Mouse (Mus musculus) cerebellum, adult 11-12 months (tissue): ENCODE data around the gene St3gal5.
A peak's percentile ranks its signal among the peaks of the same experiment; 100 is the strongest.

Experiments
- DNase-seq: peaks from one replicate; pipeline ENCODE4 v3.0.0; 2022

St3gal5 gene

DNA sequence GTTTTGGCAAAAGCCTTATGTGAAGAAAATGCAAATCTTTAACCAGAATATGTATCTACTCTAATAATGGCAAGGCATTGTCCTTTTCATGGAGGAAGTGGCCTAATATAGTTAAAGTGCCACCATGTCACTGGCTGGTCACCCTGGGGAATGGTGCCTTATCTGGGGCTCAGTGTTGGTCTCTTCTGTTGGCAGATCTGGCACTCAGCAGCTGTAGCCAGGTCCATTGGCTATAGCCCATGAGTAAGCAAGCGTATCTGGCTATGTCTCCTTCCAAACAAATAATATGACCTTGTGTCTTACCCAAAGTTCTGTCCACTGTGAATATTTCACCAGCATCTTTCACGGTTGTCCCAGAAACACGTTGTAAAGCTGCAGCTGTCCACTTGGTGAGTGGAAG lies 74.0 kb downstream of the St3gal5 start:
- DNase-seq = no peak

DNA sequence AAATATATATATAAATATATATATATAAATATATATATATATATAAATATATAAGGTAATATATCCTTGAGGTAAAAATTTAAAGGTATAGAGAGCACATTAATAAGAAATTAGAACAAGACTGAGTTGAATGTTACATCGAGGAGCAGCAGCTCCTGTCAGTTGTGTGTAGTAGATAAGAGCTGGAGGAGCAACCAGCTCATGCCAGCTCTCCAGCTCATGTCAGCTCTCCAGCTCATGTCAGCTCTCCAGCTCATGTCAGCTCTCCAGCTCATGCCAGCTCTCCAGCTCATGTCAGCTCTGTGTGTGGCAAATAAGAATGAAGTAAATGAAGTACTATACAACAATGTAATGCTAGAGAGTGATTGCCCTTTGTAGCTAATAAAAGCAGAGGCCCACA lies 76.0 kb downstream of the St3gal5 start:
- no peak for DNase-seq

DNA sequence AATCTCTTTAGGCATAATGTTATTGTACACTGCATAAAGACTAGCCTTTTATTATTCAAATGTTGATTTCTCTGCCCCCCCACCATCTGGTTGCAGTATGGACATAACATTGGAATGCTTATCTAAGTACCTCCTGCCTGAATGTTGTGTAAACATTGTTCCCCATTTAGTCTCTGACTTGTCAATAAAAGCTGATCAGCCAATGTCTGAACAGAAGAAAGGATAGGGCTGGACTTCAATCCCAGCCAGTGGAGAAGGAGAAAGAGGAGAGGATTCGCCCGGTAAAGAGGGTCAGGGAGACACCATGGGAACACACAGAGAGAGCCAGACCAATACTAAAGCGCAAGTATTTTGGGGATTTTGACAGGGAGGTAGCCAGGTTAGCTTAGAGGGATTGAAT lies 78.0 kb downstream of the St3gal5 start:
- DNase-seq = no peak

DNA sequence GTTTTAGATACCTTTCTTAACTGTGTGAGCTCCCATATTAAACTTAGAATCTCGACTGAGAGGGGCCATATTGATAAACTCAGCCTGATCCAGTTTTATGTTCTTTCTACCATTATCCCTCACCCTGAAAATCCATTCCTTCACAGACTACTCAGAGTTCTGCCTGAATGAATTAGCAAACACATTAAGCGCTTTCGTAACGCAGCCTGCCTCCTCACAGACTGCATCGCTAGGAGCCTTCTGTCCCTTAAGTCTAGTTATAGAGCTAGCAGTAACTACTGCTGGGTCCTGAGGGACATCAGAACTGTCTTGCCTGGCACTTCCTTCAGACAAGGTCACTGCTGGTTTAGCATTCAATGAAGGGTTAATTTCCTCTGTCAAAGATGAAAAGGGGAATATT lies 78.6 kb downstream of the St3gal5 start:
- DNase-seq = no peak

DNA sequence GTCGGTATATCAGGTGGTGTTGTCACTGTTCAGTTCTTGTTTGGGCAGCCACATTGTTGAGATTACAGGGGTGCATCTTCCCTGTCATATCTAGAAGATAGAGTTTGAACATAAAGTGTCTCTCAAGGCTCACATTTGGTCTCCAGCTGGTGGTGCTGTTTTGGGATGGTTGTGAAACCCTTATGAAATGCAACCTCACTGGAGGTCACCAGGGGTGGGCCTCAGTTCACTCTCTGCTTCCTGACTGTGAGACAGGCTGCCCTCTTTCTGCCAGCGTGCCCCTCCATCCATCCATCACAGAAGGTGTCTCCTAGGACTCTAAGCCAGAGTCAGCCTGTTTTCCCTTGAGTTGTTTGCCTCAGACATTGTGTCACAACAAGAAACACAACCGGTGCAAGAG lies 80.0 kb downstream of the St3gal5 start:
- no peak for DNase-seq

DNA sequence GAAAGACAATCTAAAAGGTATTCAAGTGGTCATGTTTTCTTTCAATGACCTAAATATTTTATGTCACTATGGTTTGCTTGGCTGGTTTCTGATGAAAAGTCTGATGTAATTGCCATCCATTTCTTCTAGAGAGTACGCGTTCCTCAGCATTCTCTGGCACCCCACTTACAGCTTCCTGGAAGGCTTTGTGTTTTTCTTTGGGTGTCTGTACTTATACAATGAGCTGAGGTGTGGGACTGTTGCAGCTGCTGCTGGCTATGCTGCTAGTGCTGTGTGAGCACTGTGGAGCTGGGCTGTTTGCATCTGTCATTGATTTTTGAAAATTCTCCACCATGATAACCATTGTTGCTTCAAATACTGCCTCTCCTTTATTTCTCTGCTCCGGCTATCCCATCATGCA lies 81.6 kb downstream of the St3gal5 start:
- no peak for DNase-seq

DNA sequence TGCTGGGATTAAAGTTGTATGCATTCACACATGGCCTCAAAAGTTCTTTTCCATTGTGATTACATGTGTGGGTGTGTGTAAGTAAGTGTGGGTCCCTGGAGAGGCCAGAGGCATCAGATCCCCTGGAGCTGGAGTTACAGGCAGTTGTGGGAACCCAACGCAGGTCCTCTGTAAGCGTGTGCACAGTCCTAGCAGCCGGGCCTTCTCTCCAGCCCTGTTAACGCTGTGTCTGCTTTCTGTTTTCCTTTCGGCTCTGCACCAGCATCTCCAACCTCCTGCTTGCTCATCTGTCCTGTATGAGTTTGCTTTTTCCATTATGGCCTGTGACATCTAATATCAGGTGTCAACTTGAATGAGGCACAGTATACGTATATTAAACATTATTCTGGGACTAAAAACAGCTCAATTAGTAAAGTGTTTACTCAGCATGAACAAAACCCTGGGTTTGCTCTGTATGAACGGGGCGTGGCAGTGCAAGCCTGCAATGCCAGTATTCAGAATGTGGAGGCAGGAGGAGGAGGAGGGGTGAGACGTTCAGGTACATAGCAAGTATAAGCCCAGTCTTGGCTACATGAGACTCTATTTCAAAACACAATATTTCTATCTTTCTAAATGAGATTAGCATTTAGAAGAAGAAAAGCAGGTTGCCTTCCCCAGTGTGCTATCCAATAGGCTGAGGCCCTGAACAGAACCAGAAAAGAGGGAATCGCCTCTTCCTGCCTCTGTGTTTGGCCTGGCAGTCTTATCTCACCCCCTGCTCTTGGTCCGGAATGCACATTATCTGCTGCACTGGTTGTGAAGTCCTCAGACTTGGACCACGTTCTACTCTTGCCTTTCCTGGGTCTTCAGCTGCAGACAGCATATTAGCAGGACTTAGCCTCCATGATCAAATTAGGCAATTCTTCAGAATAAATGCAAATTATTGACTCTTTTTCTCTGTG lies 82.4 kb downstream of the St3gal5 start:
- no peak for DNase-seq

DNA sequence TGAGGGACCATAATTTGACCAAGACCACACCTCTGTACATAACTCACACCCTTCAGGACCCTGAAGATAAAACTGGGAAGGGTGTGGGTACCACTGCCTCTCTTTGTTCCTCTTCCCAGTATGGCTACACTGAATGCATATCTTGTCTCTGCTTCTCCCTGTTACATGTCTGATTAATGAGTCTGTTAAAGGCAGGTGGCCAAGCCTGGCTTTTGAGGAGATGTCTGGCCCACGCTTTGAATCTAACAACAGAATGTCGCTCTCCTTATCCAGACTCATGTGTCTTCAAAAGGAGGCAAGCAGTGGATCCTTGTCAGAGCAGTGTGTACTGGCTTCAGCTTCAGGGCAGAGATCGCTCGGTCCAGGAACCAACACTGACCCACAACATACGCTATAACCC lies 87.2 kb downstream of the St3gal5 start:
- DNase-seq = no peak

DNA sequence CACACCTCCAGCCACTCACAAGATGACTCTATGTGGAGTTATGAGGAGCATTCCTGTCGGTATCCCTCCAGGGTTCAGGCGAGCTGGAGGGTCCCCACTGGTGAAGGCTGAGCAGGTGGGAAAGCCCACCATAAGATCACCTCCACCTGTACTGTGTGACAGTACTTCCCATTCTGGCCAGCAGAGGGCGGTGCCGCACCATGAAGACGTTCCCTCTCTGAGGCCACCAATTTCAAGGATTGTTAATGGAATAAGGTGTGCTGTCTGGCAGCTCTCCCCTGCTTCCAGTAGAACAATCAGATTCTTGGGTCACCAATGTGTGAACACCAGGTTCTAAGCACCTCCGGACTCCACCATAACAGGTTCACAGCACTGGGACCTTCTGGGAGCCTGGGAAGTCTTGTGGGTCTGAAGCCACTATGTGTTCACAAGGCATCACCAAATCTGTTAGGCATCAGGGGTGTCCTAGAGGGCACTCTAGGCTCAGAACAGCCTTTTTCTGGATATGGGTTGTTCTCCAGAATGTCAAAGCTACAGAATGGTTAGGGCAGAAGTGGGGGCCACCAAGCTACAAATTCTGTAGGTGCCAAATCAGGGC lies 88.6 kb downstream of the St3gal5 start:
- peak; percentile 66 for DNase-seq

DNA sequence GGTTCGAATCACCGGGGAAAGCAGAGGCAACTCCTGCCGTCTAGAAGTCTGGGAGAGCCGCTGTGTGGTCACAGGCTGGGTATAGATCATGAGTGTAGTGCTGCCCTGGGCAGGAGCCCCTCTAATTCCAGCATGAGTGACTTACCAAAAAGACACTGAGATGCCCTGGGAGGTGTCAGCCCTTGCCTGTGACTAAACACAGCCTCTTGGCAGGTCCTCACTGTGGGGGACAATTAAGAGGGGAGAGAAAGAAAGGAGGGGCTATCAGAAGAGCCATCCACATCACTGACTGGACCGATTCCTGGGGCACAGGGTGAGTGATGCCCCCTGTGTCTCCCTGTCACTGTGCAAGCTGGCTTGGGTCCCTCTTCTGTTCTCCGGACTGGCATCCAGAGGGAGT lies 89.4 kb downstream of the St3gal5 start:
- DNase-seq = no peak

DNA sequence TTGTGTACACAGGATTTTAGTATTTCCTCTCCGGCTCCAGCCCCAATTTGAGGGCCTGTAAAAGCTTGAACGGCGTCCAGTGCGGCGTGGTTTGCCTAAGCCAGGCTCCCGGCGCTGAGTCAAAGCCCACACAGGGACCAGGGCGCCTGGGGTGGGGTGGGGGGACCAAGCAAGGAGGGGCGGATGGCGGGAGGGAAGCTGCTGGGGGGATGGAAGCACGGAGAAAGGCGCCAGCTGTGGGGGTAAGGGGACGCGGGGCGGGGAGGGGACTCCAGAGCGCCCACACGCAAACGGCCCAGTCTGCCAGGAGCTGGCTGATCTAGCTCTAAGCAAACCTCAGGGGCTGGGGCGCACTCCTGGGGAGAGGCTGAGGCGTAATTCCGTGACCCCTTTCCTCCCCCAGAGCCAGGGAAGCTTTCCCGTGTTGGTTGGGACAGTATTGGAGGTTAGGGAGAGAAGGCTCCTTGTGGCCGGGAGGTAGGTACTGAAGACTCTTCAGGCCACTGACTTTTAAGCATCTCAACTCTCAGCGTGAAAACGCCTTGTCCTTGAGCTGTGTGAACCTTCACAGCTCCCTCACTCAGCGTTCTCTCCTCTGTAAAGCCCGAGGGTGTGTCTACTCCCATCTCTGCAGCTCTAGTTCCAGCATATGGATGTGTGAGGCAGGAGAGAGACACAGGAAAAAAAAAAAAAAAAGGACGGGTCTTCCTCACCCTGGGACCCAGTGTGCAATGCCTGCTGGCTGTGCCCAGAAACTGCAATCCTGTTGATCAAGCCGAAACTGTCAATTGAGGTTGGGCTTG lies 91.9 kb downstream of the St3gal5 start:
- DNase-seq = no peak

DNA sequence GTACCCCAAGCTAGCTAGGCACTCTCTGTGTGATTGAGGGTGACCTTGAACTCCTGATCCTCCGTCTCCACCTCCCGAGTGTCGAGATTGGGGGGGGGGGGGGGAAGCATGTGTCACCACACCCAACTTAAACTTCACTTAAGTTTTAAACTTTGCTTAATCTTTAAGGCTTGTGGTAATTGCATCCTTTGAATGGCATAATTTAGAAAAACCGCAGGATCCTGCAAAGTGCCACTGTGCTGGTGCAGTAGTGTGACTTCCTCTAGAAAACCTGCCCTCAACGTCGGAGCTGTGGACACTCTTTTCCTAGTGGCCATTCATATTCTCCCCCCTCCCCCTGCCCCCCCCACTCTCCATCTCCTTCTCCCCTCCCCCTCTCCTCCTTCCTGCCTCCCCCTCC lies 92.7 kb downstream of the St3gal5 start:
- DNase-seq = no peak

DNA sequence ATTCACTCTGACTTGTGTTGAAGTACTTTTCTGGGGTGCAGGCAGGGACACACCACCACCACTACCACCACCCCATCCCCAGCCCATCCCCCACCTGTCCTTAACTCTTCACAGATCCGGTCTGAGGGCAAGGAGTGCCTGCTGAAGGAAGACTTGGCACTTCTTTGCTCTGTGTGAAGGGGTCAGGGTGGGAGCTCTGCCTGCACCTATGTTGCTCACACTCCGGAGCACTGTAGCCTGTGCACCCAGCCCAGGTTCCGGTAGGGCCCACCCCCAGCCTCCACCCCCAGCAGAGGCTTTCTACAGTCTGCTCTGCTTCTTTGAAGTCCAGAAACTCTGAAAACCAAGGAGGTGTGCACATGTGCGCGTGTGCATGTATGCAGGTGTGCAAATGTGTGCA lies 93.2 kb downstream of the St3gal5 start:
- DNase-seq = no peak

DNA sequence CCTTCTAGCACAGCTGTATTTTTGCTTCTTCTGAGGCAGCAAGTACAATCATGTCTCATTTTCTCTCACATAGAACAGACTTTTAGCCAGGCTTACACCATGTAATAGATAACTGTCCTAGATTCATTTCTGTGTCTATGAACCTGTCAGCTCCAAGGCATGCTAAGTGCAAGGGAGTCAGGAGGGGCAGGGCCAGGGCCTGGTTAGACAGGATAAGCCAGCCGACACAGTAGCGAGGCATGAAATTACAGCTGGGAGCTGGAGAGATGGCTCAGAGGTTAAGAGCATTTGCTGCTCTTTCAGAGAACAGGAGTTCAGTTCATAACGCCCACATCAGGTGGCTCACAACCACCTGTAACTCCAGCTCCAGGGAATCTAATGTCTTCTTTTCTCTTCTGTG lies 99.3 kb downstream of the St3gal5 start:
- DNase-seq = no peak

DNA sequence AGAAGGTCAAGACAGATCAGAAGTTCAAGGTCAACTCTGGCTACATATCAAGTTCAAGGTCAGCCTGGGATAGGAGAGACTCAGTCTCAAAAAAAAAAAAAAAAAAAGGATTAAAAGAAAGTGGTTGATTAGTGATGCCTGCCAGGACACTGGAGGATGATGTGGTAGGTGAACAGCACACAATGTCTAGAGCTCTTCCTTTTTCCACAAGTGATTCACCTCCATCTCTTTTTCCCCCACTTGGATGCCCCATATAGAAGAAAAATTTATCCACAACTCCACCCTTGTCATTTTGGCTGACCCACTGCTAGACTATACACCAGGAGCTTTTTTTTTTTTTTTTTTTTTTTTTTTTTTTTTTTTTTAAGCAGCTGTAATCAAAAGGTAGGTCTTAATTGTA lies 100.1 kb downstream of the St3gal5 start:
- DNase-seq = no peak

DNA sequence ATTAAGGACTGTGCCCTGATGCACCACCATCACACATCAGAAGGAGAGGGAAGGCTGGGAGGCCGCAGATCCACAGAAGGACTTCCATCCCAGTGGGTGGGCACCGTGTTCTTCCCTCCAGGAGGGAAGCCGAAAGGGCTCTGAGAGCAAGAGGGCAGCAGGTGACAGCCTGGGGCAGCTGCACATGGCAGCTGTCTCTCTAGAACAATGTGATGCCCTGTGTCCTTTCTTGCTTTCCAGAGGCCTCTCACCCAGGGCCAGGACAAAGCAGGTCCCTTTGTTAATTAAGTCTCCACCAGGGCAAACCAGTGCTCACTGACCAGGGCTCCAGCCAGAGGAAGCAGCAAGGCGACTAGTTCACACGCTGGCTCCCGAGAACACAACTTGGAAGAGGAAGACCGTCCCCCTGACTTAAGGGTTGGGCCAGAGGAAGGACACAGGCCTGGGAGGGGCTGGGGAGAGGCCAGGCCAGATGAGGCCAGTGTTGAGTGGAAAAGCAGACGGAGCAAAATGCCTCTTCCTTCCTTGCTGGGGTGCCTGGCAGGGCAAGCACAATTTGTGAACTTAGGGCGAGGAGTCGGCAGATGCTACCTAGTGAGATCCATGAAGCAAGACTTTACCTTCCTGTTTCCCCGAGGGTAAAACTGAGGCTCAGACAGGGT lies 103.3 kb downstream of the St3gal5 start:
- no peak for DNase-seq

DNA sequence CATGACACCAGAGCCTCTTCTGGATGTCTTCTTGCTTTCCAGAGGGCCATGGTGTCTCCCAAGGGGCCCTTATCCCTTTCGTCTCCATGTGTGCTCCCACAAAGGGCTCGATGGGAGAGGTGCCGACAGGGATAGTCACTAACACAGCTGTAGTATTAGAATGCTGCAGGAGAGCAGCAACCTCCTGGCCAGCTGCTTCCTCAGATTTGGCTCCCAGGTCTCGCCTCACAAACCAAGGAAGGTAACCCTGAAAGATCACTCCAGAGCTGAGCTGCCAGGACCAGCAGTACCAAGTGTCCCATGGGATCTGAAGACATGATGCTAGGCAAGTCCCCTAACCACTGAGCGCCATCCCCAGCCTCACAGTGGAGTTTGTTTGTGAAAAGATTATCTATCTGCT lies 105.3 kb downstream of the St3gal5 start:
- DNase-seq = no peak

DNA sequence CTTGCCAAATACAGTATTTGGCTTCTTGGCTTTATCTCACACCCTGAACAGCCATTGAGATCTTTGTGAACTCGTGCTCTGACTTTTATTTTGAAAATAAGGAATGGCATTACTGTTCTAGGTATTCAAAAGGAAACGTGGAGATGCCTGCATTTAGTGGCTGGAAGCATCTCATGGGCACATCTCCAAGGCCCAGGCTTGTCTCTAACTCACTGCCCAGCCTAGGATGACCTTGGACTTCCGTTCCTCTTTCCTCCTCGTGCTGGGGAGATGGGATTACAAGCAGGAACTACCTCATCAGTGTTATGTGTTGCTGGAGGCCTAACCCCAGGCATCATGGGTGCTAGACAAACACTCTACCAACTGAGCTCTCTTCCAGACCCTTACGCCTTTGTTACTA lies 105.9 kb downstream of the St3gal5 start:
- DNase-seq = no peak
